Mouse (Mus musculus): ENCODE measurements around the gene Trim41.

DNA sequence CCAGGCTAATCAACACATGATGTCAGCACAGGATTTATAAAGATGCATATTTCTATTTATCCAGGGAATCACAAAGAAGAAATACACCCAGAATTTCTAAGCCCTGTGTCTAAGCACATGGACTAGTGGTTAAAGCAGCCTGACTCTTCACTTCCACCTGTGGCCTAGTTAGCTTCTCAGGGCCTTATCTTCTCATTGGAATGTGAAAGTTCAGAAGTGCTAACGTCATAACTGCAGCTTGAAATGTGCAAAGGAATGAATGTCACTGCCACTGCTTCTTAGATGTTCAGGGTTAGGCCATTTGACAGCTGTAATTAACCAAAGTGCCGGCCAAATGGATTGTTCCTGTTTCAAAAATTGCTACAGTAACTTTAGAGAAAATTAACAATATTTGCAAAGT is 13.1 kb upstream of the Trim41 start:
- TF ChIP-seq CTCF (IDR thresholded peaks at IDR 0.05; ENCODE audit: control insufficient read depth, insufficient read depth, insufficient replicate concordance, low read depth, low read length) (no peak), POLR2A (IDR thresholded peaks at IDR 0.05; ENCODE audit: control insufficient read depth, low read depth, low read length) (no peak)
